Mouse (Mus musculus): ENCODE results near the gene Dpyd. TPM values are rescaled to one million over a fixed set of nuclear protein-coding genes. Genes with fewer than 3 reads are reported as not detected.
A peak's percentile ranks its signal among the peaks of the same experiment; 100 is the strongest.

The Dpyd gene
- polyA plus RNA-seq, 2 experiments, result 1.6 to 2.4 TPM

DNA sequence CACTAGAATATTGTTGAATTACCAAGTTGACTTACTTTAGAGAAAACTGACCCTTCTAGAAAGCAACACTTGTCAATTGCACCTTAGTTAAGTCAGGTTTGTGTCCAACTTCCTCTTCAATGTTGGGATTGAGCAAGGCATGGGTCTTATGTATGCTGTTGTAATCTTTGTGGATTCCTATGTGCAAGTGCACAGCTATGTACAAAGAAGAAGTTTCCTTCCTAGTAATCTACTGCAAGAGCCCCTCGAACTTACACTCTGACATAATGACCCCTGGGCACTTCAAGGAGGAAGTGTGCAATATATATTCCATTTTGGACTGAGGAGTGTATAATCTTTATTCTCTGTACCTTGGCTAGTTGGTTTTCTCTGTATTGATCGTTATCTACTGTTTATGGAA is 191.7 kb downstream of the Dpyd start:
- no peaks in the 10 kb centered on the region for H3K36me3 ChIP-seq (replicated peaks; ENCODE audit: control insufficient read depth, insufficient read depth, low read depth)
- H3K4me1 ChIP-seq (replicated peaks; ENCODE audit: control insufficient read depth in 2 of 2, insufficient read depth in 2 of 2, low read length in 1 of 2), result no peaks in the 10 kb centered on the region
- no peak for DNase-seq (ENCODE audit: low read depth in 3 of 3, low spot score in 3 of 3)
- no peak overlapping the region for H3K4me2 ChIP-seq (ENCODE audit: low read depth)
- ATAC-seq (ENCODE audit: insufficient read depth), result no peak
- H3K9me3 ChIP-seq (ENCODE audit: control insufficient read depth, low read length), result no peaks in the 10 kb centered on the region
- H3K27ac ChIP-seq, result no peak overlapping the region
- H3K9ac ChIP-seq (replicated peaks), result no peak overlapping the region
- H3K27me3 ChIP-seq (ENCODE audit: control insufficient read depth, insufficient read depth, low read length), result no peaks in the 10 kb centered on the region
- H3K4me3 ChIP-seq (ENCODE audit: insufficient read depth in 1 of 2, low read depth in 2 of 2, low read length in 2 of 2), result no peak overlapping the region
- TF ChIP-seq EP300 (IDR thresholded peaks at IDR 0.05; ENCODE audit: low read depth), result no peak
- no peak for TF ChIP-seq CTCF (IDR thresholded peaks at IDR 0.05; ENCODE audit: low read depth)
- 47% methylated on average over 2 of the region's 2 CpGs for WGBS (ENCODE audit: insufficient replicate concordance)

DNA sequence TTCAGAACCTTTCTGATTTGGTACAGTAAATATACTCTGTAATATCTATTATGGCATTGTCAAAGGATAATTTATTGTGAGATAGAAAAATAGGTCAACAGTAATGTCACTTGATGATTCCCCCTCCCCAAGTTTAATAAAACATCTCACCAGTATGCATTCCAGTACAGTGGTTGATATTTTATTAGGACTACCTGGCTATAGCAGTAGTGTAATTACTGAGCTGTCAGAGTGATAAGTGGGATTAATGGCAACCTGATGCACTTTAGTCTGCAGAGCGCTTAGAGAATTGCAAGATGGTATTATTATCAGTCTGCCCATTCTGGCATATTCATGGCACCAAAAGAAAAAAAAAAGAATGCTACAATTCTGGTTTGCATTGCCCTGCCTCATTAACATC is 194.2 kb downstream of the Dpyd start:
- Histone ChIP-seq H3K9ac (replicated peaks) (no peak overlapping the region), H3K9me3 (ENCODE audit: control insufficient read depth, low read length) (no peaks in the 10 kb centered on the region), H3K27ac (no peak overlapping the region), H3K4me2 (ENCODE audit: low read depth) (no peak overlapping the region), H3K27me3 (ENCODE audit: control insufficient read depth, insufficient read depth, low read length) (no peaks in the 10 kb centered on the region), H3K4me1 (replicated peaks; ENCODE audit: control insufficient read depth in 2 of 2, insufficient read depth in 2 of 2, low read length in 1 of 2) (no peaks in the 10 kb centered on the region), H3K4me3 (ENCODE audit: insufficient read depth in 1 of 2, low read depth in 2 of 2, low read length in 2 of 2) (no peak overlapping the region), H3K36me3 (replicated peaks; ENCODE audit: control insufficient read depth, insufficient read depth, low read depth) (no peaks in the 10 kb centered on the region)
- WGBS (ENCODE audit: insufficient replicate concordance), result 65% methylated on average over 1 of the region's 1 CpGs
- ATAC-seq (ENCODE audit: insufficient read depth) (no peak), DNase-seq (ENCODE audit: low read depth in 3 of 3, low spot score in 3 of 3) (no peak)
- no peak for TF ChIP-seq EP300 (IDR thresholded peaks at IDR 0.05; ENCODE audit: low read depth)
- no peak for TF ChIP-seq CTCF (IDR thresholded peaks at IDR 0.05; ENCODE audit: low read depth)

DNA sequence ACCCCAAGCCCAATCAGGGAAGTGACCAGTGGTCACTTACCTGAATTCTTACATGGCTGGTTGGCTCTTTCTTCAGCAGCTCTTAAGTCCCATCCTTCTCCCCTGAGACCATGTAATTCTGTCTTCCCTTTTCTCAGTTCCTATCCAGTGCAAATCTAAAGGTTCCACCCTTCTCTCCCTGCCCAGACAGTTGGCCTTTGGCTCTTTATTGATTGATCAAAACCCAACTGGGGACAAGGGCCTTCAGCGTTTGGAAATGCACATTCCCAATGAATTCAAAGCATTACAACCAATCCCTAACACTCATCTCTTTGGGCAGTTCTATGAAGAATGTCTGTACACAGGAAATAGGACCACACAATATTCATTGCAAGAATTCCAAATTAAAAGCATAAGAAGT is 251.0 kb downstream of the Dpyd start:
- Histone ChIP-seq H3K27ac (no peak overlapping the region), H3K9me3 (ENCODE audit: control insufficient read depth, low read length) (no peaks in the 10 kb centered on the region), H3K4me2 (ENCODE audit: low read depth) (no peak overlapping the region), H3K4me1 (replicated peaks; ENCODE audit: control insufficient read depth in 2 of 2, insufficient read depth in 2 of 2, low read length in 1 of 2) (no peaks in the 10 kb centered on the region; a peak in 1 of 4 replicates), H3K4me3 (ENCODE audit: insufficient read depth in 1 of 2, low read depth in 2 of 2, low read length in 2 of 2) (no peak overlapping the region), H3K27me3 (ENCODE audit: control insufficient read depth, insufficient read depth, low read length) (no peaks in the 10 kb centered on the region), H3K36me3 (replicated peaks; ENCODE audit: control insufficient read depth, insufficient read depth, low read depth) (no peaks in the 10 kb centered on the region), H3K9ac (replicated peaks) (no peak overlapping the region)
- TF ChIP-seq CTCF (IDR thresholded peaks at IDR 0.05; ENCODE audit: low read depth) (no peak), EP300 (IDR thresholded peaks at IDR 0.05; ENCODE audit: low read depth) (no peak)
- no peak for ATAC-seq (ENCODE audit: insufficient read depth)
- peak in 1 of 3 experiments; percentile 0 for DNase-seq (ENCODE audit: low read depth in 3 of 3, low spot score in 3 of 3)
- WGBS (ENCODE audit: insufficient replicate concordance), result 42% methylated on average over 1 of the region's 1 CpGs

- no peak for DNase-seq (ENCODE audit: low read depth in 3 of 3, low spot score in 3 of 3)
These were observed 288.9 kb downstream of the Dpyd start for GRCm38 (mm10) chr3:118850613-118851527.

GRCm38 (mm10) chr3:118852711-118853110 is 290.8 kb downstream of the Dpyd start:
- 66% methylated on average over 5 of the region's 5 CpGs for WGBS (ENCODE audit: insufficient replicate concordance)
- no peaks in the 10 kb centered on the region for H3K4me1 ChIP-seq (replicated peaks; ENCODE audit: control insufficient read depth in 2 of 2, insufficient read depth in 2 of 2, low read length in 1 of 2)
- ATAC-seq (ENCODE audit: insufficient read depth), result no peak

More at GRCm38 (mm10) chr3:118850613-118851527, 288.9 kb downstream of the Dpyd start:
- TF ChIP-seq EP300 (IDR thresholded peaks at IDR 0.05; ENCODE audit: low read depth) (no peak), CTCF (IDR thresholded peaks at IDR 0.05; ENCODE audit: low read depth) (no peak)
- Histone ChIP-seq H3K27me3 (ENCODE audit: control insufficient read depth, insufficient read depth, low read length) (no peaks in the 10 kb centered on the region), H3K4me2 (ENCODE audit: low read depth) (no peak overlapping the region), H3K4me3 (ENCODE audit: insufficient read depth in 1 of 2, low read depth in 2 of 2, low read length in 2 of 2) (no peak overlapping the region), H3K36me3 (replicated peaks; ENCODE audit: control insufficient read depth, insufficient read depth, low read depth) (no peaks in the 10 kb centered on the region), H3K9me3 (ENCODE audit: control insufficient read depth, low read length) (no peaks in the 10 kb centered on the region), H3K9ac (replicated peaks) (no peak overlapping the region), H3K4me1 (replicated peaks; ENCODE audit: control insufficient read depth in 2 of 2, insufficient read depth in 2 of 2, low read length in 1 of 2) (no peaks in the 10 kb centered on the region), H3K27ac (no peak overlapping the region)
- WGBS (ENCODE audit: insufficient replicate concordance), result 42% methylated on average over 4 of the region's 4 CpGs
- no peak for ATAC-seq (ENCODE audit: insufficient read depth)

More at GRCm38 (mm10) chr3:118852711-118853110, 290.8 kb downstream of the Dpyd start:
- Histone ChIP-seq H3K27me3 (ENCODE audit: control insufficient read depth, insufficient read depth, low read length) (no peaks in the 10 kb centered on the region), H3K9me3 (ENCODE audit: control insufficient read depth, low read length) (no peaks in the 10 kb centered on the region), H3K36me3 (replicated peaks; ENCODE audit: control insufficient read depth, insufficient read depth, low read depth) (no peaks in the 10 kb centered on the region), H3K27ac (no peak overlapping the region), H3K4me3 (ENCODE audit: insufficient read depth in 1 of 2, low read depth in 2 of 2, low read length in 2 of 2) (no peak overlapping the region), H3K9ac (replicated peaks) (no peak overlapping the region), H3K4me2 (ENCODE audit: low read depth) (no peak overlapping the region)
- no peak for TF ChIP-seq CTCF (IDR thresholded peaks at IDR 0.05; ENCODE audit: low read depth)
- no peak for TF ChIP-seq EP300 (IDR thresholded peaks at IDR 0.05; ENCODE audit: low read depth)
- DNase-seq (ENCODE audit: low read depth in 3 of 3, low spot score in 3 of 3), result no peak
